Mouse (Mus musculus) spleen, adult 2 months (tissue): ENCODE results near the gene Inpp5a. TPM values are rescaled to one million over a fixed set of nuclear protein-coding genes. Genes with fewer than 3 reads are reported as not detected.

Experiments used
- DNase-seq, 2 experiments: peaks; one replicate each; pipeline versions ENCODE4 v3.0.0 to v3.0.0-alpha.2; 2012 to 2021; ENCODE audit warnings: low spot score in 2 of 2, low read depth in 1 of 2
- H3K27ac ChIP-seq: fragments of 200-500 bp; 2 replicates; pipeline ENCODE4 v1.5.1; 2012; ENCODE audit warnings: low read length, inconsistent platforms; ENCODE audit not compliant: insufficient read depth
- H3K27me3 ChIP-seq: fragments of 200-500 bp; 2 replicates; pipeline ENCODE4 v1.6.1; 2012; ENCODE audit warnings: mild to moderate bottlenecking, moderate library complexity, low read length, inconsistent platforms; ENCODE audit not compliant: control insufficient read depth, insufficient read depth
- H3K36me3 ChIP-seq: fragments of 200-500 bp; 2 replicates; pipeline ENCODE4 v1.6.1; 2012; ENCODE audit warnings: mild to moderate bottlenecking, low read length, inconsistent platforms; ENCODE audit not compliant: control insufficient read depth, insufficient read depth
- H3K4me1 ChIP-seq: fragments of 200-500 bp; 2 replicates; pipeline ENCODE4 v1.6.1; 2011; ENCODE audit warnings: inconsistent platforms; ENCODE audit not compliant: control insufficient read depth, insufficient read depth, insufficient read length
- H3K4me3 ChIP-seq: fragments of 200-500 bp; 2 replicates; pipeline ENCODE4 v1.5.1; 2011; ENCODE audit warnings: mild to moderate bottlenecking, inconsistent platforms; ENCODE audit not compliant: insufficient read depth, insufficient read length; ENCODE audit errors: extremely low read depth
- CTCF ChIP-seq: fragments of 200-500 bp; IDR thresholded peaks from 2 replicates; pipeline ENCODE4 v1.5.1; 2011; ENCODE audit warnings: mild to moderate bottlenecking, inconsistent platforms; ENCODE audit not compliant: insufficient read depth, insufficient read length, insufficient replicate concordance; ENCODE audit errors: extremely low read depth
- POLR2A ChIP-seq: fragments of 200-500 bp; IDR thresholded peaks from 2 replicates; pipeline ENCODE4 v1.6.1; 2011; ENCODE audit warnings: low read depth, low read length, inconsistent platforms
- WGBS: fragments of 180-500 bp; shearing (Covaris S2); methylation state at CpG from one replicate; pipeline ENCODE4 v1.1.7; 2018; 5-methylcytosine and 5-hydroxymethylcytosine counted together
- polyA plus RNA-seq: library from polyadenylated mRNA; depleted of rRNA; stranded (reverse); fragments of >200 nt; gene quantifications from 2 replicates; pipeline ENCODE4 v1.2.3, GENCODE M21; 2012

The Inpp5a gene
- polyA plus RNA-seq, 1 experiment = 10.3 TPM

DNA sequence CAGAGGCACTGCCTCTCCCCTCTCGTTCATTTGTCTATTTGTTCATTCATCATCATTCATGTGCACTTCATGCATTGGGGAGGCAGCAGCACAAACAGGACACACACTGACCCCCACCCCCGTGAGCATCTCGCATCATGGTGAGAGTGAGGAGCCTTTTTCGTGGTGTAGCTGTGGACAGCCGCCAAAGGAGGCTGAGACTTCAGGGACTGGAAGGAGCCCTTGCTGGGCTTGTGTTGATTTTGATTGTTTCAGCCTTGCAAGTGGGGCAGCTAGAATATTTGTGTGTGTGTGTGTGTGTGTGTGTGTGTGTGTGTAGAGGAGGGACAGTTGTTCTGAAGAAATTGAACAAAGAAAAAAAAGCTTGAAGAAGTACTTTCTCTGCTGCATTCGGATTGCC, 67.8 kb downstream of the Inpp5a start:
- Histone ChIP-seq H3K27me3 (no peaks in the 10 kb centered on the region), H3K4me3 (no peak overlapping the region), H3K36me3 (no peaks in the 10 kb centered on the region), H3K4me1 (no peaks in the 10 kb centered on the region), H3K27ac (no peak overlapping the region)
- WGBS = 71% methylated on average over 6 of the region's 6 CpGs
- TF ChIP-seq CTCF = no peak
- TF ChIP-seq POLR2A = no peak
- DNase-seq = no peak

DNA sequence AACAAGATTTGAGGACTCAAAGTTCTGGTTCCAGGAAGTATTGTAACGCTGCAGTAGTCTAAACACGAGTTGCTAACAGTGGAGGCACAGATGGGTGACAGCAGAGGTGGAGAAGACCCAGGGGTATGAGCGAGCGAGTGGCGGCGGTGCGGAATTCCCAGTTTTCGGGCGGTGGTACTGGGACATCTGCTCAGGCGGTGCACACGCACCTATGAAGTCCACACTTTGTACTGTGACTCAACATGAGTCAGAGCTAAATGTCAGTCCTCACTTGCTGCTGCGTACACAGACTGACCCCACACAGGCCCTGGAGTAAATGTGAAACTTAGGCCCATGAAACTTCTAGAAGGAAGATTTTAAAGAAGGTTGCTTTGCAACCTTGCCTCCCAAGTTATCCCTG, 72.4 kb downstream of the Inpp5a start:
- Histone ChIP-seq H3K4me1 (no peaks in the 10 kb centered on the region), H3K36me3 (no peaks in the 10 kb centered on the region), H3K27me3 (no peaks in the 10 kb centered on the region), H3K4me3 (no peak overlapping the region), H3K27ac (no peak overlapping the region)
- TF ChIP-seq POLR2A (no peak), CTCF (no peak)
- WGBS = 79% methylated on average over 12 of the region's 12 CpGs
- DNase-seq = no peak

DNA sequence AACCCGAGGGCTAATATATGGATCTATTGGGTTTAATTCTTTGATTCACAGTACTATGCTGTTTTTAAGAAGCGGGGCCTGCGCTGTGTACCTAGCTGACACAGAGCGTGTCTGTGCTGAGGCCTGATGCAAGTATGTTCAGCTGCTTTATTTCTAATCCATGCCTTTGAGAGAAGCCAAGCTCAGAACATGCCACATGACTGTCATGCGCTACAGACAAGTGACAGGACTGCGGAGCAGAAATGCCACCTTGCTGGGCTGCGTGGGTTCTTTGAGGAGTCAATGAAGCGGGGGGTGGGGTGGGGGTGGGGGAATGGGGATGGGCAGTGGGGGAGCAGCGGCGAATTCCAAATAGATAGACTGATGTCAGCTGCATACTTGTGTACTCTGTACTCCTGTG, 73.2 kb downstream of the Inpp5a start:
- no peak for TF ChIP-seq CTCF
- TF ChIP-seq POLR2A = no peak
- Histone ChIP-seq H3K27me3 (no peaks in the 10 kb centered on the region), H3K27ac (no peak overlapping the region), H3K36me3 (no peaks in the 10 kb centered on the region), H3K4me3 (no peak overlapping the region), H3K4me1 (peaks cover 4% of the 10 kb centered on the region; the same call in 1 of the 2 replicates)
- DNase-seq = no peak
- 93% methylated on average over 10 of the region's 10 CpGs for WGBS

DNA sequence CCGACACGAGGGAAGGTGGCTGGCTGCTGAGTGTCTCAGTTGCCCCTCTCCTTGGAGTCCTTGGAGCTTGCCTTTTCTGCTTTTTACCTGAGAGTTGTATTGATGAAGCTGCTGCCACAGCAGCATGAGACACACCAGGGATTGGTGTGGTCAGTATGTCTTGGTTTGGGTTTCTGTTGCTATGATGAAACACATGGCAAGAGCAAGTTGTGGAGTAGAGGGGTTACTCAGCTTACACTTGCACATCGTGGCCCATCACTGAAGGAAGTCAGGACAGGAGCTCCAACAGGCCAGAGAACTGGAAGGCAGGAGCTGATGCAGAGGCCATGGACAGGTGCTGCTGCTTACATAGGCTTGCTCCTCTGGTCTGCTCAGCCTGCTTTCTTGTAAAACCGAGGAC, 76.6 kb downstream of the Inpp5a start:
- TF ChIP-seq CTCF = no peak
- TF ChIP-seq POLR2A = no peak
- Histone ChIP-seq H3K27ac (no peak overlapping the region), H3K27me3 (no peaks in the 10 kb centered on the region), H3K36me3 (no peaks in the 10 kb centered on the region), H3K4me1 (peaks cover 7% of the 10 kb centered on the region; the same call in 1 of the 2 replicates), H3K4me3 (no peak overlapping the region)
- WGBS = 78% methylated on average over 4 of the region's 4 CpGs
- DNase-seq = no peak

DNA sequence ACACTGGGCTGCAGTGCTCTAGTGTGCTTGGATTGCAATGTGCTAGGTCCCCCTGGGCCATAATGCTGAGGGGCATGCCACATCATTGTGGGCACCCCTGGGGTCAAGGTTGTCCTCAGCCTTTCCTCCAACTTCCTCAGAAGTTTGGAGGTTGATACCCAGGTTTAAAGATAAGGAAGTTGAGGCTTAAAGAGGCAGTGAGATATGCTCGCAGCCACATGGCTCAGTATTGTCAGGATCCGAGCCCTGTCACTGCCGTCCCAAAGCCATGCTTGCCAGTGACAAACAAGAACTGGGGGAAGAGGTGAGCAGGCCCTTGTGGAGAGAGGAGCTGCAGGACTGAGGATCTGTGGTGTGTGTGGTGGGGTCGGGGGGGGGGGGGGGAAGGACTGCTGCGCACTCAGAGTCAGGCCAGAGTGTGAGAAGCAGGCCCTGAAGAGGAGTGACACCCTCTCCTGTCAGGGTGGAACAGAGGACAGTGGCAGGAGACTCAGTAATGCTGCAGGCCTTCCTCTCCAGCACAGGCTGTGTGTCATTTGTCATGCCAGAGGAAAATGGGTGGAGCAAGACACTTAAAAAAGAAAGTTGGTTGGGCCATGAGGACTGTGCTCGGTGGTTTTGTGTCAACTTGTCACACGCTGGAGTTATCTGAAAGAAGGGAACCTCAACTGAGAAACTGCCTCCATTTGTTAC, 77.7 kb downstream of the Inpp5a start:
- H3K36me3 ChIP-seq = no peaks in the 10 kb centered on the region
- H3K4me1 ChIP-seq = peaks cover 7% of the 10 kb centered on the region; the same call in 1 of the 2 replicates
- H3K27me3 ChIP-seq = no peaks in the 10 kb centered on the region
- DNase-seq = no peak
- H3K4me3 ChIP-seq = no peak overlapping the region
- WGBS = 30% methylated on average over 7 of the region's 7 CpGs
- H3K27ac ChIP-seq = no peak overlapping the region
- TF ChIP-seq CTCF (no peak), POLR2A (no peak)

DNA sequence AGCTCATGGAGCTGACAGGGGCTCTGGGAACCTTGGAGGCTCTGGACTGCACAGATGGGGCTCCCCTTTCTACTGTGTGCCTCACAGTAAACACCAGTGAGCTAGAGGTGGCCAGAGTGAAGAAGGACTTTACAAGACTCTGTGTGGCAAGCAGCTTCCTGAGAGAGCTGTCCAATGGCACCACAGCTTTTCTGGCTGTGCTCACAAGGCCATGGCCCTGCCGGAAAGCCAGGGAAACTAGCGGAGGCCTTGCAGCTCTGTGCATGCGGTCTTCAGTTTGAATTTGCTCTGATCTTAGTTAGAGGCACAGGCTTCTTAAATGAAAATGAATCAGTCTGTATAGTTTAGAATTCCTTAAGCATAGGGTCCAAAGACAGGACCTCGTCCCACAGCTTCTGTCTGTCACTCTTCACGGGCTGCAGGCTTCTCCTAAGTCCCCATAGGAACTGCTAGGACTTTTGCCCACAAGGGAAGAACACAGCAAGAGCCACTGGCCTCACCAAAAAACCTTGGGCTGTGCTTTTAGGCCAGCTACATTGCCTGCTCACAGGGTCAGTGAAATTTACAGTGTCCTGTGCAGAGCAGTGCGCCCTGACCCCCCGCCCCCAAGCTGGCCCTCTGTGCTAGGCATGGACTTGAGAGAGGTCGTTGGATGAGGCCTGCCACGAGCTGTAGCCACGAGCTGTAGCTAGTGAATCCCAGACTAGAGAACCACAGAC, 78.4 kb downstream of the Inpp5a start:
- H3K27ac ChIP-seq = no peak overlapping the region
- no peak overlapping the region for H3K4me3 ChIP-seq
- no peaks in the 10 kb centered on the region for H3K36me3 ChIP-seq
- no peak for TF ChIP-seq CTCF
- no peak for TF ChIP-seq POLR2A
- H3K4me1 ChIP-seq = peaks cover 7% of the 10 kb centered on the region; the same call in 1 of the 2 replicates
- no peaks in the 10 kb centered on the region for H3K27me3 ChIP-seq
- 68% methylated on average over 10 of the region's 10 CpGs for WGBS
- DNase-seq = no peak

DNA sequence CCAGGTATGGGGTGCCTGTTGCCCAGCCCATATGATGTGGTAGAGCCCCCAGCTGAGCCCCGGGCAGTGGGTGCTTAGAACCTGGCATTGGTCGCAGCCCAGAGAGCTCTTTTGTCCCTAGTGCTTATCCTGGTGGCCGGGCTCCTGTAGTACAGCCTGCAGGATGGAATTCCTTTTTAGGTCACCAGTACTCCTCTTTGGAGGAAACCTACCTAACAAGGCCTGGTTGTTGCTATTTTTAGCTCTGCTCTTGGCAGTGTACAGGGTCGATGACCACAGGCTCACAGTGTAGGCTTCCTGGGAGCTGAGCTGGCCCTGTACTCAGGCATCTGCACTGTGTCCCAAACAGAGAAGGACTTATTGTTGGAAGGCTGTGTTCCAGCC, 79.0 kb downstream of the Inpp5a start:
- Histone ChIP-seq H3K4me1 (peaks cover 7% of the 10 kb centered on the region; the same call in 1 of the 2 replicates), H3K4me3 (no peak overlapping the region), H3K36me3 (no peaks in the 10 kb centered on the region), H3K27ac (no peak overlapping the region), H3K27me3 (no peaks in the 10 kb centered on the region)
- WGBS = 70% methylated on average over 4 of the region's 4 CpGs
- no peak for DNase-seq
- no peak for TF ChIP-seq POLR2A
